Mouse (Mus musculus) ES-Bruce4 (cell line): ENCODE measurements around the gene 4931406P16Rik. TPM values are rescaled to one million over a fixed set of nuclear protein-coding genes. Genes with fewer than 3 reads are reported as not detected.

Experiments used
- H3K27ac ChIP-seq: 2 replicates; pipeline ENCODE4 v1.5.1; 2012; ENCODE audit warnings: low read length, inconsistent platforms; ENCODE audit not compliant: insufficient read depth
- H3K27me3 ChIP-seq: 2 replicates; pipeline ENCODE4 v1.6.1; 2012; ENCODE audit warnings: mild to moderate bottlenecking, low read length, inconsistent platforms; ENCODE audit not compliant: control insufficient read depth, poor library complexity, insufficient read depth, severe bottlenecking
- H3K36me3 ChIP-seq: 2 replicates; pipeline ENCODE4 v1.6.1; 2012; ENCODE audit warnings: inconsistent platforms, mild to moderate bottlenecking, low read length, moderate library complexity; ENCODE audit not compliant: control insufficient read depth, poor library complexity, insufficient read depth, severe bottlenecking
- H3K4me1 ChIP-seq: one replicate; pipeline ENCODE4 v1.8.1; 2011; ENCODE audit warnings: low read length; ENCODE audit not compliant: control insufficient read depth, insufficient read depth
- H3K4me3 ChIP-seq: 2 replicates; pipeline ENCODE4 v1.5.1; 2011; ENCODE audit warnings: low read depth, mild to moderate bottlenecking, low read length
- H3K9ac ChIP-seq: 2 replicates; pipeline ENCODE4 v1.6.1; 2012; ENCODE audit warnings: low read depth, mild to moderate bottlenecking, inconsistent platforms; ENCODE audit not compliant: poor library complexity, severe bottlenecking
- H3K9me3 ChIP-seq: replicated peaks from 2 replicates; pipeline ENCODE4 v1.6.1; 2012; ENCODE audit warnings: mild to moderate bottlenecking, low read length, inconsistent platforms; ENCODE audit not compliant: control insufficient read depth, poor library complexity, insufficient read depth, severe bottlenecking
- CTCF ChIP-seq: IDR thresholded peaks from one replicate; pipeline ENCODE4 v1.8.1; 2011; ENCODE audit warnings: low read depth, low read length
- EP300 ChIP-seq: IDR thresholded peaks from 2 replicates; pipeline ENCODE4 v1.6.1; 2011; ENCODE audit warnings: low read depth, low read length; ENCODE audit not compliant: insufficient read depth
- POLR2A ChIP-seq: IDR thresholded peaks from one replicate; pipeline ENCODE4 v1.8.1; 2011; ENCODE audit warnings: low read length; ENCODE audit not compliant: insufficient read depth
- polyA plus RNA-seq: library from polyadenylated mRNA; stranded (reverse); fragments of >200 nt; gene quantifications from 2 replicates; pipeline ENCODE4 v1.2.4, GENCODE M21; 2011; ENCODE audit warnings: low read depth; ENCODE audit not compliant: missing spikeins, insufficient read depth, insufficient read length

The 4931406P16Rik gene
- polyA plus RNA-seq, 1 experiment, result 82.5 TPM

GRCm38 (mm10) chr7:34195632-34196031 lies 117.7 kb downstream of the 4931406P16Rik start:
- H3K4me1 ChIP-seq, result no peaks in the 10 kb centered on the region
- peak overlapping the region; percentile 98 for H3K4me3 ChIP-seq
- H3K36me3 ChIP-seq, result peaks cover 9% of the 10 kb centered on the region
- peak overlapping the region; percentile 83 for H3K9ac ChIP-seq
- H3K9me3 ChIP-seq, result no peaks in the 10 kb centered on the region; the same call in 1 of the 2 replicates
- TF ChIP-seq EP300 (no peak), CTCF (no peak), POLR2A (no peak)
- no peak overlapping the region for H3K27ac ChIP-seq
- H3K27me3 ChIP-seq, result no peaks in the 10 kb centered on the region

- Histone ChIP-seq H3K27me3 (no peaks in the 10 kb centered on the region), H3K36me3 (peaks cover 24% of the 10 kb centered on the region), H3K4me3 (no peak overlapping the region), H3K27ac (no peak overlapping the region), H3K9me3 (no peaks in the 10 kb centered on the region; the same call in 1 of the 2 replicates), H3K4me1 (no peaks in the 10 kb centered on the region), H3K9ac (no peak overlapping the region)
- TF ChIP-seq CTCF (no peak), EP300 (no peak), POLR2A (no peak)
Observed at GRCm38 (mm10) chr7:34192825-34193224, 120.5 kb downstream of the 4931406P16Rik start.

GRCm38 (mm10) chr7:34189376-34189989 lies 123.9 kb downstream of the 4931406P16Rik start:
- Histone ChIP-seq H3K36me3 (peaks cover 45% of the 10 kb centered on the region), H3K4me3 (no peak overlapping the region), H3K9me3 (no peaks in the 10 kb centered on the region), H3K4me1 (no peaks in the 10 kb centered on the region), H3K27me3 (no peaks in the 10 kb centered on the region), H3K27ac (no peak overlapping the region), H3K9ac (no peak overlapping the region)
- TF ChIP-seq EP300, result no peak
- no peak for TF ChIP-seq POLR2A
- TF ChIP-seq CTCF, result no peak

Other genes starting within 250 kb of the 4931406P16Rik start
- gene Scgb1b30, start 218.1 kb downstream of the 4931406P16Rik start, polyA plus RNA-seq, result not detected in 2 replicates
- 43.3 and 55.5 TPM in 2 replicates for gene Wtip, start 180.3 kb downstream of the 4931406P16Rik start, polyA plus RNA-seq
- 220 and 223 TPM in 2 replicates for gene Uba2, start 144.0 kb downstream of the 4931406P16Rik start, polyA plus RNA-seq
- 37.5 and 38.0 TPM in 2 replicates for gene Pdcd2l, start 116.9 kb downstream of the 4931406P16Rik start, polyA plus RNA-seq
- 655 and 670 TPM in 2 replicates for gene Gpi1, start 83.2 kb downstream of the 4931406P16Rik start, polyA plus RNA-seq
- not detected in 2 replicates for gene Gm6096, start 62.5 kb downstream of the 4931406P16Rik start, polyA plus RNA-seq
- gene Lsm14a, start 79.8 kb upstream of the 4931406P16Rik start, polyA plus RNA-seq, result 167 and 172 TPM in 2 replicates